Mouse (Mus musculus) CH12.LX (cell line): ENCODE measurements around the gene Abca7. TPM values are rescaled to one million over a fixed set of nuclear protein-coding genes. Genes with fewer than 3 reads are reported as not detected.

Experiments
- DNase-seq: peaks from one replicate; pipeline ENCODE4 v3.0.0-alpha.2; 2013; ENCODE audit errors: extremely low read depth
- H3K27ac ChIP-seq: 2 replicates; pipeline ENCODE4 v1.5.1; 2012; ENCODE audit warnings: low read depth, mild to moderate bottlenecking, control low read depth, moderate library complexity; ENCODE audit not compliant: insufficient read depth
- H3K27me3 ChIP-seq: replicated peaks from 2 replicates; pipeline ENCODE3; 2012; ENCODE audit warnings: inconsistent platforms
- H3K36me3 ChIP-seq, 2 experiments: replicated peaks in 1 of 2; 2 replicates each; pipeline versions ENCODE3 to v1.6.1; 2012; ENCODE audit warnings: inconsistent platforms in 1 of 2, low read length in 1 of 2, mild to moderate bottlenecking in 1 of 2, mixed read lengths in 1 of 2, moderate library complexity in 1 of 2; ENCODE audit not compliant: control insufficient read depth in 1 of 2, insufficient read depth in 1 of 2
- H3K4me1 ChIP-seq, 2 experiments: 2 replicates each; pipeline ENCODE4 v1.6.1; 2012; ENCODE audit warnings: inconsistent platforms in 1 of 2, moderate library complexity in 1 of 2; ENCODE audit not compliant: insufficient read depth in 2 of 2, control insufficient read depth in 1 of 2
- H3K4me2 ChIP-seq: 2 replicates; pipeline ENCODE4 v1.6.1; 2012; ENCODE audit warnings: low read depth, mild to moderate bottlenecking, control low read depth; ENCODE audit not compliant: poor library complexity, insufficient read depth, severe bottlenecking
- H3K4me3 ChIP-seq, 3 experiments: fragments of 150-350 bp in 1 of 3; sonication (generic) in 1 of 3; replicated peaks in 1 of 3; 2 replicates each; pipeline versions ENCODE3 to v1.5.1; 2011 to 2012; ENCODE audit warnings: low read depth in 2 of 3, low read length in 2 of 3, mild to moderate bottlenecking in 2 of 3, moderate library complexity in 2 of 3, control low read depth in 1 of 3, improper control_type of control experiment in 1 of 3, inconsistent platforms in 1 of 3, mixed read lengths in 1 of 3; ENCODE audit not compliant: poor library complexity in 1 of 3
- H3K79me2 ChIP-seq: replicated peaks from 2 replicates; pipeline ENCODE4 v1.6.1; 2012; ENCODE audit warnings: mild to moderate bottlenecking, moderate library complexity; ENCODE audit not compliant: control insufficient read depth, poor library complexity, insufficient read depth, severe bottlenecking; ENCODE audit errors: extremely low read depth
- H3K9ac ChIP-seq: 2 replicates; pipeline ENCODE4 v1.6.1; 2012; ENCODE audit warnings: low read depth, mild to moderate bottlenecking, control low read depth, moderate library complexity; ENCODE audit not compliant: insufficient read depth
- H3K9me3 ChIP-seq: replicated peaks from 2 replicates; pipeline ENCODE3; 2012; ENCODE audit warnings: low read length, inconsistent platforms, mixed read lengths
- CHD1 ChIP-seq: IDR thresholded peaks from 2 replicates; pipeline ENCODE4 v1.6.1; 2012; ENCODE audit warnings: low read depth, low read length, improper control_type of control experiment, inconsistent platforms
- CHD2 ChIP-seq: IDR thresholded peaks from 2 replicates; pipeline ENCODE4 v1.6.1; 2011; ENCODE audit warnings: low read length, improper control_type of control experiment
- CTCF ChIP-seq, 2 experiments: IDR thresholded peaks in 1 of 2; conservative IDR thresholded peaks in 1 of 2; 2 replicates each; pipeline ENCODE4 v1.5.1; 2011 to 2012; ENCODE audit warnings: low read depth in 2 of 2, low read length in 2 of 2, improper control_type of control experiment in 1 of 2, inconsistent platforms in 1 of 2, mild to moderate bottlenecking in 1 of 2, moderate library complexity in 1 of 2
- ETS1 ChIP-seq: conservative IDR thresholded peaks from 2 replicates; pipeline ENCODE4 v1.6.1; 2012; ENCODE audit warnings: low read depth, mild to moderate bottlenecking, inconsistent platforms, low read length, improper control_type of control experiment, moderate library complexity
- GABPA ChIP-seq: IDR thresholded peaks from 2 replicates; pipeline ENCODE4 v1.6.1; 2012; ENCODE audit warnings: low read depth, low read length, improper control_type of control experiment, inconsistent platforms; ENCODE audit not compliant: insufficient replicate concordance
- HCFC1 ChIP-seq: IDR thresholded peaks from 2 replicates; pipeline ENCODE4 v1.6.1; 2012; ENCODE audit warnings: low read depth, mild to moderate bottlenecking, inconsistent platforms, low read length, improper control_type of control experiment
- IRF4 ChIP-seq: IDR thresholded peaks from 2 replicates; pipeline ENCODE4 v1.6.1; 2014; ENCODE audit warnings: low read depth, mild to moderate bottlenecking, inconsistent platforms, low read length, improper control_type of control experiment
- JUND ChIP-seq: conservative IDR thresholded peaks from 2 replicates; pipeline ENCODE4 v1.6.1; 2011; ENCODE audit warnings: low read depth, low read length, improper control_type of control experiment
- KAT2A ChIP-seq: IDR thresholded peaks from 2 replicates; pipeline ENCODE4 v1.6.1; 2012; ENCODE audit warnings: low read length, improper control_type of control experiment, inconsistent platforms; ENCODE audit not compliant: insufficient replicate concordance
- MAX ChIP-seq: IDR thresholded peaks from 2 replicates; pipeline ENCODE4 v1.6.1; 2011; ENCODE audit warnings: low read length, improper control_type of control experiment
- MEF2A ChIP-seq: IDR thresholded peaks from 2 replicates; pipeline ENCODE4 v1.6.1; 2014; ENCODE audit warnings: low read depth, mild to moderate bottlenecking, inconsistent platforms, low read length, improper control_type of control experiment, borderline replicate concordance
- MXI1 ChIP-seq: IDR thresholded peaks from 2 replicates; pipeline ENCODE4 v1.6.1; 2011; ENCODE audit warnings: mild to moderate bottlenecking, low read depth, low read length, improper control_type of control experiment
- NRF1 ChIP-seq: IDR thresholded peaks from 2 replicates; pipeline ENCODE4 v1.6.1; 2014; ENCODE audit warnings: low read depth, mild to moderate bottlenecking, inconsistent platforms, low read length, improper control_type of control experiment, moderate library complexity
- POLR2A ChIP-seq: IDR thresholded peaks from 2 replicates; pipeline ENCODE4 v1.6.1; 2011; ENCODE audit warnings: low read depth, mild to moderate bottlenecking, improper control_type of control experiment, low read length
- POLR2AphosphoS2 ChIP-seq: IDR thresholded peaks from 2 replicates; pipeline ENCODE4 v1.6.1; 2011; ENCODE audit warnings: low read depth, low read length, improper control_type of control experiment
- SIN3A ChIP-seq: IDR thresholded peaks from 2 replicates; pipeline ENCODE4 v1.6.1; 2012; ENCODE audit warnings: low read length, improper control_type of control experiment, inconsistent platforms
- SMC3 ChIP-seq: IDR thresholded peaks from 2 replicates; pipeline ENCODE4 v1.6.1; 2011; ENCODE audit warnings: low read depth, low read length, improper control_type of control experiment
- TBP ChIP-seq: conservative IDR thresholded peaks from 2 replicates; pipeline ENCODE4 v1.6.1; 2011; ENCODE audit warnings: low read depth, low read length, improper control_type of control experiment
- TCF12 ChIP-seq: IDR thresholded peaks from 2 replicates; pipeline ENCODE4 v1.6.1; 2014; ENCODE audit warnings: low read depth, mild to moderate bottlenecking, inconsistent platforms, low read length, improper control_type of control experiment
- USF2 ChIP-seq: conservative IDR thresholded peaks from 2 replicates; pipeline ENCODE4 v1.6.1; 2011; ENCODE audit warnings: low read depth, low read length, improper control_type of control experiment
- ZKSCAN1 ChIP-seq: IDR thresholded peaks from 2 replicates; pipeline ENCODE4 v1.6.1; 2012; ENCODE audit warnings: low read depth, inconsistent platforms, low read length, improper control_type of control experiment, borderline replicate concordance
- ZMIZ1 ChIP-seq: IDR thresholded peaks from 2 replicates; pipeline ENCODE4 v1.6.1; 2012; ENCODE audit warnings: low read depth, mild to moderate bottlenecking, inconsistent platforms, low read length, improper control_type of control experiment
- ZNF384 ChIP-seq: IDR thresholded peaks from 2 replicates; pipeline ENCODE4 v1.6.1; 2012; ENCODE audit warnings: low read depth, low read length, improper control_type of control experiment, inconsistent platforms
- dilution Hi-C: fragments of 300-500 bp; cut with MboI; formaldehyde crosslinking; loops from 2 replicates; pipeline ENCODE4 v1.14.3; 2020; ENCODE audit warnings: low sequenced_read_pairs; ENCODE audit not compliant: extremely low pct_unique_long_range_greater_than_20kb, extremely low pct_ligation_motif_present
- in situ Hi-C: fragments of 300-500 bp; cut with MboI; formaldehyde crosslinking; loops from 3 replicates; pipeline ENCODE4 v1.14.3; 2019; ENCODE audit warnings: low sequenced_read_pairs, low pct_ligation_motif_present, low pct_unique_long_range_greater_than_20kb, mixed read lengths
- polyA plus RNA-seq: library from polyadenylated mRNA; unstranded; fragments of >175 nt; gene quantifications from 2 replicates; pipeline ENCODE4 v1.2.1, GENCODE M21; 2012; ENCODE audit warnings: low read depth; ENCODE audit not compliant: insufficient read length
- total RNA-seq, 2 experiments: library from RNA; depleted of rRNA; stranded (reverse); fragments of 300-350 nt in 1 of 2; fragments of >200 nt in 1 of 2; gene quantifications; 2 replicates each; pipeline ENCODE4 v1.2.3; 2012 to 2014

The Abca7 gene
- total and polyA plus RNA-seq, 3 experiments, result 2.3 to 7.0 (median 6.1) TPM

DNA sequence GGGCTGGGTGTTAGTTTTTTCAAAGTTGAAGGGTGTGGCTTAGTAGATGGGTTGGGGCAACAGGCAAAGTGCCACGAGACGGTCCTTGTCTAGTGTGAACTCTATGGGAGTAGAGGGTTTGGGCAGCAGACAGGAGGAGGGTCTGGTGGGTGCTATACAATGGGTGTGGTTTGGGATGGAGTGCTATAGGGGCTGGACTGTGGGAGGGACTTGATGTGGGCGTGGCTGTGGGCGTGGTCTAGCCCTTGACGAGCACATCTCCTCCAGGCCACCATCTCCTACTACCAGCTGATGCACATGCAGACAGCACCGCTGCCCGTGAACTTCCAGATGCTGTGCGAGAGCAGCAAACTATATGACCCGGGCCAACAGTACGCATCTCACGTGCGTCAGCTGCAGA, 29.6 kb downstream of the Abca7 start:
- no peaks in the 10 kb centered on the region for H3K9me3 ChIP-seq
- peaks cover 31 to 47% of the 10 kb centered on the region in 2 experiments for H3K4me1 ChIP-seq
- in situ Hi-C loops, result no loop called here
- no peak overlapping the region for H3K4me2 ChIP-seq
- peaks cover 66 to 82% of the 10 kb centered on the region in 2 experiments for H3K36me3 ChIP-seq
- no peak overlapping the region for H3K27ac ChIP-seq
- peak; percentile 62 for DNase-seq
- no peaks in the 10 kb centered on the region for H3K27me3 ChIP-seq
- no peak overlapping the region for H3K4me3 ChIP-seq
- H3K79me2 ChIP-seq, result no peaks in the 10 kb centered on the region
- TF ChIP-seq CHD2, result no peak
- no peak for TF ChIP-seq ZNF384
- TF ChIP-seq CTCF (conservative IDR thresholded peaks at IDR 0.05 in 1 of 2, IDR thresholded peaks at IDR 0.05 in 1 of 2; ENCODE audit: low read depth in 2 of 2, low read length in 2 of 2), result no peak
- TF ChIP-seq MAX, result no peak
- TF ChIP-seq POLR2A, result no peak
- no peak for TF ChIP-seq SIN3A
- TF ChIP-seq TBP, result no peak
- TF ChIP-seq HCFC1, result no peak
- no peak for TF ChIP-seq SMC3
- TF ChIP-seq KAT2A, result no peak
- dilution Hi-C loops, result no loop called here
- H3K9ac ChIP-seq, result no peak overlapping the region

DNA sequence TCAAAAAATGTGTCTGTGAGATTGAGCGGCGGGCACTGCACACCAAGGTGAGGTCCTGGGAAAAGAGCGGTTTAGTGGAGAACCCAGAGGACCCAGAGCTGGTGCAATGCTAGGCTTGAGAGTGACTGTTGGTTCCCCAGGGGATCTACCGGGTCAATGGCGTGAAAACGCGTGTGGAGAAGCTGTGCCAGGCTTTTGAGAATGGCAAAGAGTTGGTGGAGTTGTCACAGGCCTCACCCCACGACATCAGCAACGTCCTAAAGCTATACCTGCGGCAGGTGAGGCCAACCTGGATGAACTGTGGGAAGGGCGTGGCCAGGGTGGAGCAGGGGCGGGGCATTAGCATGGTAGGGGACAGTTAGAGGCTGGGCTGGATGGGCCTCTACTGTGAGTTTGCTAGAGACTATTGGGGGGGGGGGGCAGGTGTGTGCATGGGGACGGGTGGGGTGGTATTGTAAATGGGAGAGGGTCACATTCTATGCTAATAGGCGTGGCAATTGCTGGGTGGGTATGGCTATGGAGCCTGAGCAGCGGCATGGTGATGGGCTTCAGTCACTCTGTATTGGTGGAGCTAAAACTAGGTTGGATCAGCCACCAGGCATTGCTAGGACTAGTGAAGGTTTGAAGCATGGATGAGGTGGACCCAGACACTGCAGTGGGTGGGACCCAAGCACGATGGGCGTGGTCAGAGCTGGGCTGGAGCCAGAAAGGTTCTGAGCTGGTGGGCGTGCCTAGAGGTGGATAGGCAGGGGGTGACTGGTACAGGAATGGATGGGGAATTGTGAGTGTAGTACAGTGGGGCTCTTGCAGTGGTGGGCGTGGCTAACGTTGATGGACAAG, 31.6 kb downstream of the Abca7 start:
- no peak for TF ChIP-seq CHD1
- no peak for TF ChIP-seq SMC3
- TF ChIP-seq SIN3A, result no peak
- no peak for TF ChIP-seq CTCF (conservative IDR thresholded peaks at IDR 0.05 in 1 of 2, IDR thresholded peaks at IDR 0.05 in 1 of 2; ENCODE audit: low read depth in 2 of 2, low read length in 2 of 2)
- TF ChIP-seq ZMIZ1, result no peak
- TF ChIP-seq MAX, result no peak
- TF ChIP-seq NRF1, result no peak
- no peak for TF ChIP-seq ZKSCAN1
- no peak for TF ChIP-seq ZNF384
- no peak for TF ChIP-seq POLR2AphosphoS2
- no peak for TF ChIP-seq MXI1
- no peak for TF ChIP-seq KAT2A
- no peak for TF ChIP-seq POLR2A
- no peak for TF ChIP-seq IRF4
- TF ChIP-seq ETS1, result no peak
- TF ChIP-seq TCF12, result no peak
- TF ChIP-seq GABPA, result no peak
- TF ChIP-seq USF2, result no peak
- TF ChIP-seq MEF2A, result no peak
- TF ChIP-seq JUND, result no peak
- TF ChIP-seq, all 38 proteins: peak for 0
- dilution Hi-C loops (no loop called here), in situ Hi-C loops (no loop called here)
- Histone ChIP-seq H3K4me3 (no peak overlapping the region), H3K27me3 (no peaks in the 10 kb centered on the region), H3K79me2 (no peaks in the 10 kb centered on the region), H3K9ac (no peak overlapping the region), H3K9me3 (no peaks in the 10 kb centered on the region), H3K27ac (no peak overlapping the region), H3K4me1 (peaks cover 41 to 66% of the 10 kb centered on the region in 2 experiments), H3K36me3 (peaks cover 58 to 76% of the 10 kb centered on the region in 2 experiments), H3K4me2 (no peak overlapping the region)
- DNase-seq, result no peak
